Mouse (Mus musculus): ENCODE data around the gene Zmiz1. TPM values are rescaled to one million over a fixed set of nuclear protein-coding genes. Genes with fewer than 3 reads are reported as not detected.

Zmiz1 gene
- polyA plus RNA-seq, 1 experiment from 2014 or later, result 23.8 TPM

GRCm38 (mm10) chr14:25693271-25693887, 234.4 kb downstream of the Zmiz1 start:
- Histone ChIP-seq H3K4me1 (peaks cover 20% of the 10 kb centered on the region), H3K27ac (peak overlapping the region; percentile 29; the same call in 1 of the 2 replicates), H3K36me3 (peaks cover 11% of the 10 kb centered on the region), H3K27me3 (no peaks in the 10 kb centered on the region), H3K4me2 (peak overlapping the region; percentile 88), H3K9ac (peak overlapping the region; percentile 11; the same call in 1 of the 2 replicates), H3K9me3 (no peaks in the 10 kb centered on the region), H3K4me3 (peak overlapping the region; percentile 86)
- WGBS, result 51% methylated on average over 6 of the region's 6 CpGs
- ATAC-seq (ENCODE audit: borderline replicate concordance, extremely low read depth, low FRiP score, low TSS enrichment), result peak; percentile 16; the same call in 1 of the 2 replicates

GRCm38 (mm10) chr14:25693888-25694568, 235.0 kb downstream of the Zmiz1 start, which contains the start of gene Ppif:
TSS of gene Ppif (plus strand) at chr14:25694154.
- Histone ChIP-seq H3K4me3 (peak within 1 kb of the TSS; percentile 86), H3K4me2 (peak within 1 kb of the TSS; percentile 88), H3K4me1 (peaks cover 20% of the 10 kb centered on the region), H3K9me3 (no peaks in the 10 kb centered on the region), H3K9ac (peak within 1 kb of the TSS; percentile 71), H3K36me3 (peaks cover 16% of the 10 kb centered on the region), H3K27ac (peak within 1 kb of the TSS; percentile 35), H3K27me3 (no peaks in the 10 kb centered on the region)
- WGBS, result under 1% methylated on average over 70 of the region's 70 CpGs
- ATAC-seq (ENCODE audit: borderline replicate concordance, extremely low read depth, low FRiP score, low TSS enrichment), result peak; percentile 90

GRCm38 (mm10) chr14:25694569-25694897, 235.5 kb downstream of the Zmiz1 start:
- Histone ChIP-seq H3K4me3 (peak overlapping the region; percentile 86), H3K9ac (peak overlapping the region; percentile 71), H3K27me3 (no peaks in the 10 kb centered on the region), H3K4me1 (peaks cover 20% of the 10 kb centered on the region), H3K4me2 (peak overlapping the region; percentile 88), H3K27ac (peak overlapping the region; percentile 35), H3K9me3 (no peaks in the 10 kb centered on the region), H3K36me3 (peaks cover 21% of the 10 kb centered on the region)
- 3% methylated on average over 10 of the region's 10 CpGs for WGBS
- peak; percentile 15 for ATAC-seq (ENCODE audit: borderline replicate concordance, extremely low read depth, low FRiP score, low TSS enrichment)

GRCm38 (mm10) chr14:25695059-25695458, 236.1 kb downstream of the Zmiz1 start:
- Histone ChIP-seq H3K27me3 (no peaks in the 10 kb centered on the region), H3K9ac (peak overlapping the region; percentile 71), H3K4me3 (peak overlapping the region; percentile 86), H3K27ac (no peak overlapping the region), H3K36me3 (peaks cover 24% of the 10 kb centered on the region), H3K9me3 (no peaks in the 10 kb centered on the region), H3K4me1 (peaks cover 20% of the 10 kb centered on the region), H3K4me2 (peak overlapping the region; percentile 88)
- ATAC-seq (ENCODE audit: borderline replicate concordance, extremely low read depth, low FRiP score, low TSS enrichment), result no peak
- 43% methylated on average over 6 of the region's 6 CpGs for WGBS

- Histone ChIP-seq H3K9ac (no peak overlapping the region), H3K27ac (no peak overlapping the region), H3K4me3 (no peak overlapping the region), H3K9me3 (no peaks in the 10 kb centered on the region), H3K4me2 (no peak overlapping the region), H3K36me3 (peaks cover 26% of the 10 kb centered on the region), H3K4me1 (peaks cover 20% of the 10 kb centered on the region), H3K27me3 (no peaks in the 10 kb centered on the region)
- ATAC-seq (ENCODE audit: borderline replicate concordance, extremely low read depth, low FRiP score, low TSS enrichment), result no peak
- WGBS, result 63% methylated on average over 2 of the region's 2 CpGs
Measured at GRCm38 (mm10) chr14:25696356-25696755, 237.4 kb downstream of the Zmiz1 start.

GRCm38 (mm10) chr14:25701986-25702385, 243.0 kb downstream of the Zmiz1 start:
- ATAC-seq (ENCODE audit: borderline replicate concordance, extremely low read depth, low FRiP score, low TSS enrichment), result no peak
- no peak overlapping the region for H3K27ac ChIP-seq
- peaks cover 26% of the 10 kb centered on the region for H3K36me3 ChIP-seq
- H3K9me3 ChIP-seq, result no peaks in the 10 kb centered on the region
- H3K9ac ChIP-seq, result no peak overlapping the region
- H3K4me1 ChIP-seq, result no peaks in the 10 kb centered on the region
- no peak overlapping the region for H3K4me3 ChIP-seq
- no peaks in the 10 kb centered on the region for H3K27me3 ChIP-seq
- H3K4me2 ChIP-seq, result no peak overlapping the region

GRCm38 (mm10) chr14:25707691-25708181, 248.8 kb downstream of the Zmiz1 start:
- ATAC-seq (ENCODE audit: borderline replicate concordance, extremely low read depth, low FRiP score, low TSS enrichment), result no peak
- Histone ChIP-seq H3K4me2 (no peak overlapping the region), H3K4me1 (peaks cover 45% of the 10 kb centered on the region), H3K27ac (peak overlapping the region; percentile 88), H3K36me3 (no peaks in the 10 kb centered on the region), H3K27me3 (no peaks in the 10 kb centered on the region), H3K9ac (no peak overlapping the region), H3K9me3 (no peaks in the 10 kb centered on the region), H3K4me3 (no peak overlapping the region)
- 33% methylated on average over 5 of the region's 5 CpGs for WGBS

- Histone ChIP-seq H3K9ac (no peak overlapping the region), H3K36me3 (no peaks in the 10 kb centered on the region), H3K27ac (peak overlapping the region; percentile 88), H3K4me2 (no peak overlapping the region), H3K27me3 (no peaks in the 10 kb centered on the region), H3K9me3 (no peaks in the 10 kb centered on the region), H3K4me1 (peaks cover 45% of the 10 kb centered on the region), H3K4me3 (no peak overlapping the region)
- WGBS, result 30% methylated on average over 4 of the region's 4 CpGs
- ATAC-seq (ENCODE audit: borderline replicate concordance, extremely low read depth, low FRiP score, low TSS enrichment), result peak; percentile 47
Measured at GRCm38 (mm10) chr14:25708451-25708850, 249.5 kb downstream of the Zmiz1 start.

- no peak overlapping the region for H3K9ac ChIP-seq
- 86% methylated on average over 2 of the region's 2 CpGs for WGBS
Measured at GRCm38 (mm10) chr14:25708917-25709316, 249.9 kb downstream of the Zmiz1 start.

GRCm38 (mm10) chr14:25710073-25710472, 251.1 kb downstream of the Zmiz1 start:
- H3K27ac ChIP-seq, result peak overlapping the region; percentile 88
- H3K27me3 ChIP-seq, result no peaks in the 10 kb centered on the region
- ATAC-seq (ENCODE audit: borderline replicate concordance, extremely low read depth, low FRiP score, low TSS enrichment), result peak; percentile 70
- no peak overlapping the region for H3K4me3 ChIP-seq
- no peak overlapping the region for H3K4me2 ChIP-seq
- H3K36me3 ChIP-seq, result peaks cover 4% of the 10 kb centered on the region; the same call in 1 of the 2 replicates
- no peak overlapping the region for H3K9ac ChIP-seq
- WGBS, result 11% methylated on average over 4 of the region's 4 CpGs
- H3K4me1 ChIP-seq, result peaks cover 45% of the 10 kb centered on the region
- H3K9me3 ChIP-seq, result no peaks in the 10 kb centered on the region

More at GRCm38 (mm10) chr14:25708917-25709316, 249.9 kb downstream of the Zmiz1 start:
- Histone ChIP-seq H3K4me3 (no peak overlapping the region), H3K9me3 (no peaks in the 10 kb centered on the region), H3K36me3 (no peaks in the 10 kb centered on the region), H3K4me2 (no peak overlapping the region), H3K4me1 (peaks cover 45% of the 10 kb centered on the region), H3K27me3 (no peaks in the 10 kb centered on the region), H3K27ac (peak overlapping the region; percentile 88)
- peak; percentile 6; the same call in 1 of the 2 replicates for ATAC-seq (ENCODE audit: borderline replicate concordance, extremely low read depth, low FRiP score, low TSS enrichment)

- Histone ChIP-seq H3K4me3 (no peak overlapping the region), H3K9me3 (no peaks in the 10 kb centered on the region), H3K27me3 (no peaks in the 10 kb centered on the region), H3K27ac (peak overlapping the region; percentile 88), H3K4me2 (no peak overlapping the region), H3K36me3 (peaks cover 5% of the 10 kb centered on the region; the same call in 1 of the 2 replicates), H3K9ac (no peak overlapping the region), H3K4me1 (peaks cover 45% of the 10 kb centered on the region)
- ATAC-seq (ENCODE audit: borderline replicate concordance, extremely low read depth, low FRiP score, low TSS enrichment), result 0 out of 2 replicates have a peak, but pooled peaks have one; percentile 24
- 45% methylated on average over 4 of the region's 4 CpGs for WGBS
Measured at GRCm38 (mm10) chr14:25710681-25711080, 251.7 kb downstream of the Zmiz1 start.

- WGBS, result 20% methylated on average over 7 of the region's 7 CpGs
- no peak overlapping the region for H3K4me3 ChIP-seq
- H3K36me3 ChIP-seq, result peaks cover 5% of the 10 kb centered on the region; the same call in 1 of the 2 replicates
- H3K9me3 ChIP-seq, result no peaks in the 10 kb centered on the region
- no peaks in the 10 kb centered on the region for H3K27me3 ChIP-seq
- ATAC-seq (ENCODE audit: borderline replicate concordance, extremely low read depth, low FRiP score, low TSS enrichment), result no peak
- no peak overlapping the region for H3K4me2 ChIP-seq
- no peak overlapping the region for H3K9ac ChIP-seq
- H3K27ac ChIP-seq, result peak overlapping the region; percentile 88
- H3K4me1 ChIP-seq, result peaks cover 45% of the 10 kb centered on the region
Measured at GRCm38 (mm10) chr14:25711177-25711576, 252.2 kb downstream of the Zmiz1 start.

All from lung, embryonic 15.5 days (tissue).